Mouse (Mus musculus) midbrain, embryonic 13.5 days (tissue): ENCODE results near the gene Arf5. TPM values are rescaled to one million over a fixed set of nuclear protein-coding genes. Genes with fewer than 3 reads are reported as not detected.

Source experiments
- ATAC-seq: fragments of 200-750 bp; cut with Nextera tagmentation; 2 replicates; pipeline ENCODE4 v1.8.0; 2017; ENCODE audit warnings: mild to moderate bottlenecking, moderate TSS enrichment, moderate library complexity
- H3K27ac ChIP-seq: fragments of 300-500 bp; sonication (generic); 2 replicates; pipeline ENCODE4 v1.5.1; 2015; ENCODE audit warnings: inconsistent platforms, mild to moderate bottlenecking, moderate library complexity
- H3K27me3 ChIP-seq: fragments of 300-500 bp; sonication (generic); 2 replicates; pipeline ENCODE4 v1.6.1; 2015; ENCODE audit warnings: mild to moderate bottlenecking, inconsistent platforms
- H3K36me3 ChIP-seq: fragments of 300-500 bp; sonication (generic); 2 replicates; pipeline ENCODE4 v1.6.1; 2015; ENCODE audit warnings: mild to moderate bottlenecking, inconsistent platforms
- H3K4me1 ChIP-seq: fragments of 300-500 bp; sonication (generic); replicated peaks from 2 replicates; pipeline ENCODE4 v1.6.1; 2015; ENCODE audit warnings: inconsistent platforms
- H3K4me2 ChIP-seq: fragments of 300-500 bp; sonication (generic); replicated peaks from 2 replicates; pipeline ENCODE4 v1.6.1; 2015; ENCODE audit warnings: moderate library complexity, mild to moderate bottlenecking, inconsistent platforms
- H3K4me3 ChIP-seq: fragments of 300-500 bp; sonication (generic); replicated peaks from 2 replicates; pipeline ENCODE4 v1.5.1; 2015; ENCODE audit warnings: mild to moderate bottlenecking, inconsistent platforms
- H3K9ac ChIP-seq: fragments of 300-500 bp; sonication (generic); replicated peaks from 2 replicates; pipeline ENCODE4 v1.6.1; 2015; ENCODE audit warnings: mild to moderate bottlenecking, inconsistent platforms
- H3K9me3 ChIP-seq: fragments of 300-500 bp; sonication (generic); 2 replicates; pipeline ENCODE4 v1.6.1; 2016; ENCODE audit warnings: mild to moderate bottlenecking, inconsistent platforms
- WGBS: fragments of 180-500 bp; shearing (Covaris S2); methylation state at CpG from one replicate; pipeline ENCODE4 v1.1.7; 2015; 5-methylcytosine and 5-hydroxymethylcytosine counted together
- polyA plus RNA-seq: library from polyadenylated mRNA; unstranded; fragments of >200 nt; fragmentation: Nextera tagmentation; extraction: Ambion mirVana; gene quantifications from 2 replicates; pipeline ENCODE4 v1.2.1, GENCODE M21; 2015

Gene Arf5
- polyA plus RNA-seq = 357 and 363 TPM in 2 replicates

- H3K4me2 ChIP-seq = peak within 1 kb of the TSS; percentile 100
- peaks cover 33% of the 10 kb centered on the region for H3K36me3 ChIP-seq
- 2% methylated on average over 23 of the region's 42 CpGs for WGBS
- H3K27me3 ChIP-seq = no peaks in the 10 kb centered on the region
- no peaks in the 10 kb centered on the region for H3K9me3 ChIP-seq
- peak within 1 kb of the TSS; percentile 87 for H3K4me3 ChIP-seq
- H3K27ac ChIP-seq = peak within 1 kb of the TSS; percentile 86
- H3K4me1 ChIP-seq = peaks cover 46% of the 10 kb centered on the region
- peak; percentile 75 for ATAC-seq
- H3K9ac ChIP-seq = peak within 1 kb of the TSS; percentile 94
Observed at GRCm38 (mm10) chr6:28423313-28423712, at the start of gene Arf5. Gene Arf5, plus strand, starts transcription at chr6:28423560.

- no peak overlapping the region for H3K9ac ChIP-seq
- no peak for ATAC-seq
Observed at GRCm38 (mm10) chr6:28381983-28382382, 41.4 kb upstream of the Arf5 start.

DNA sequence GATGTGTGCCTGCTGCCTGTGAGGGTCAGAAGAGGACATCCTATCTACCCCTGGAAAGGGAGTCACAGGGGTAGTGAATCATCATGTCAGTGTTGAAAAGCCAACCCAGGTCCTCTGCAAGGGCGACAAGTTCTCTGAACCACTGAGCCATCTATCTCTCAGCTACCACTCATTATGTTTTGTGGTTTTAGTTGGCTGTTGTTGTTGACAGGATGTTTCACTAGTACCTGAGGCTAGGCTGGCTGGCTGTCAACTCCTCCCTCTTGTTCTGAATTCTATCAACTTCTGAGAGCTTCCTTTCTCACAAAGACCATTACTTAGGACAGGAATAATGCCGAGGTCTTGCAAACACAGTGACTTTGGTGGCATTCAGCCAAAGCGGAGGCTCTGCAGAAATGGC is 38.2 kb upstream of the Arf5 start:
- Histone ChIP-seq H3K4me2 (no peak overlapping the region), H3K4me1 (no peaks in the 10 kb centered on the region), H3K9me3 (no peaks in the 10 kb centered on the region), H3K9ac (no peak overlapping the region), H3K27ac (no peak overlapping the region), H3K4me3 (no peak overlapping the region), H3K27me3 (no peaks in the 10 kb centered on the region), H3K36me3 (no peaks in the 10 kb centered on the region)
- no peak for ATAC-seq
- WGBS = 94% methylated on average over 3 of the region's 3 CpGs

More at GRCm38 (mm10) chr6:28381983-28382382, 41.4 kb upstream of the Arf5 start:
- no peaks in the 10 kb centered on the region for H3K9me3 ChIP-seq
- H3K27me3 ChIP-seq = no peaks in the 10 kb centered on the region
- H3K27ac ChIP-seq = no peak overlapping the region
- no peaks in the 10 kb centered on the region for H3K4me1 ChIP-seq
- 67% methylated on average over 4 of the region's 4 CpGs for WGBS
- no peak overlapping the region for H3K4me3 ChIP-seq
- no peak overlapping the region for H3K4me2 ChIP-seq
- H3K36me3 ChIP-seq = no peaks in the 10 kb centered on the region

- Histone ChIP-seq H3K9ac (no peak overlapping the region), H3K27ac (no peak overlapping the region), H3K36me3 (no peaks in the 10 kb centered on the region), H3K9me3 (no peaks in the 10 kb centered on the region), H3K4me2 (no peak overlapping the region), H3K4me1 (no peaks in the 10 kb centered on the region), H3K4me3 (no peak overlapping the region), H3K27me3 (peaks cover 9% of the 10 kb centered on the region)
- no peak for ATAC-seq
- 92% methylated on average over 3 of the region's 3 CpGs for WGBS
Observed at GRCm38 (mm10) chr6:28389038-28389437, 34.3 kb upstream of the Arf5 start.

DNA sequence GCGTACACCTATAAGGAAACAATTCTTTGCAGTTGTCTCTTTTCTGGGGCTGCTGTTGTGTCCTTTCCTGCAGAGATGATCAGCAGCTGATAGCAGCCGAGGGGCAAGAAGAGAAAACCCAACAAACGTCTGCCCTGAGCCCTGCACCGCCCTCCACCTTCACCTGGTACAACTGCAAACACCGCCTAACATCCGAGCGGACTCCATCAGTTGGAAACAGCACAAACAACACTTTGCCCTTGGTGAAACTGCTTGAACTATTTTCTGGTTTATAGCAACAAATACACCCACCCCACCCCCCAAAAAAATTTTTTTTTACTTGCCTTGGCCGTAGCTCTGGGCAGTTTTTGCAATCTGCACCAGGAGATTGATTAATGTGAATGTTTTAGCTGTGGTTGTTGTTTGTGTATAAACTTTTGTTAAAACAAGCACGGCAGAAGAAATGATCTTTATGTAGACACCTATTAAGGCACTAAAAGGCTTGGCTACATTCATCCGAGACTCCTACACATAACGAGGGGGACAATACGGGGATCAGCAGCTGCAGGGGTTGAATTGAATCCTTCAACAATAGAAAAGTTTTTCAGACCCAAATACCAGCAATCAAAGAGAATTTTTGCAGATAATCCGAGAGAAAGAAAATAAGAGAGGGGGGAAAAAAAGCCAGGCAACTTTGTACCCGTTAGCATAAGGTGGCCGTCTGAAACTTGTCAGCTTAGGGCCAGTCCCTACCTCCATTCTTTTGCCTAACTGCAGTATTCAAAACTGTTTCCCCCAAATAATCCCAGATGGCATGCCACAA is 27.1 kb upstream of the Arf5 start:
- peak overlapping the region; percentile 40 for H3K4me3 ChIP-seq
- H3K36me3 ChIP-seq = no peaks in the 10 kb centered on the region
- 9% methylated on average over 15 of the region's 15 CpGs for WGBS
- H3K27ac ChIP-seq = peak overlapping the region; percentile 78; the same call in 1 of the 2 replicates
- peaks cover 39% of the 10 kb centered on the region for H3K27me3 ChIP-seq
- peak; percentile 51 for ATAC-seq
- H3K9ac ChIP-seq = peak overlapping the region; percentile 64
- H3K9me3 ChIP-seq = no peaks in the 10 kb centered on the region
- H3K4me2 ChIP-seq = peak overlapping the region; percentile 57
- peaks cover 22% of the 10 kb centered on the region for H3K4me1 ChIP-seq

- Histone ChIP-seq H3K27me3 (peaks cover 39% of the 10 kb centered on the region), H3K27ac (peak overlapping the region; percentile 78), H3K4me2 (peak overlapping the region; percentile 57), H3K4me3 (peak overlapping the region; percentile 40), H3K4me1 (peaks cover 22% of the 10 kb centered on the region), H3K9ac (peak overlapping the region; percentile 64), H3K9me3 (no peaks in the 10 kb centered on the region), H3K36me3 (no peaks in the 10 kb centered on the region)
- under 1% methylated on average over 19 of the region's 19 CpGs for WGBS
- ATAC-seq = peak; percentile 48
Observed at GRCm38 (mm10) chr6:28396853-28397457, 26.4 kb upstream of the Arf5 start.

DNA sequence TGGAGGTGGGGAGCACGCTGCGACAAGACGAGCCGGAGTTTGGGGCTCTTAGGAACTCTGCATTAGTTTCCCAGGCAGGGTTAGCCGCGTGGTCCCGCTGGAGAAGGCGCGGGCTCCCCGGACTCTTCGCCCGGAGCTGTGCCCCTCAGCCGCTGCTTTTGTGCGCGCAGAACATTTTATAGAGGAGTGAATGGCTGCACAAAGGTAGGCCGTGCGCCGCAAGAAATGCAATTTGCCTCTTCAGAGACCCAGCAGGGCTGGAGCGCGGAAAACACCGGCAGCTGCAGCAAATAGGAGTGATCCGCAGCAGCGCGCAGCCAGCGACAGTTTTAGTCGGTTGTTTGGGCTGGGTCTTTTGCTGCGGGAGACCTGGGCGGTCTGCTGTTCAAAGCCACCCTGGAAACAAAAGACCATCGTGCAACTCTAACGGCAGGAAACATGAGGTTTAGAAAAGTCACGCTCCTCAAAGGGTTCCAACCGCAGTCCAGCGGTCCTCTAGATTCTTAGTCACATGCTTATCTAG is 25.6 kb upstream of the Arf5 start, which contains the start of gene Zfp800:
Gene Zfp800, minus strand, starts transcription at position 325 of the 523 bp plus-strand sequence.
- ATAC-seq = peak; percentile 66
- peak within 1 kb of the TSS; percentile 57 for H3K4me2 ChIP-seq
- H3K4me3 ChIP-seq = peak within 1 kb of the TSS; percentile 40
- H3K9ac ChIP-seq = peak within 1 kb of the TSS; percentile 64
- peaks cover 22% of the 10 kb centered on the region for H3K4me1 ChIP-seq
- H3K27me3 ChIP-seq = peaks cover 35% of the 10 kb centered on the region
- H3K36me3 ChIP-seq = no peaks in the 10 kb centered on the region
- under 1% methylated on average over 33 of the region's 33 CpGs for WGBS
- no peaks in the 10 kb centered on the region for H3K9me3 ChIP-seq
- H3K27ac ChIP-seq = peak within 1 kb of the TSS; percentile 78

- 90% methylated on average over 3 of the region's 3 CpGs for WGBS
- 0 out of 2 replicates have a peak, but pooled peaks cover under 1% of the 10 kb centered on the region for H3K9me3 ChIP-seq
- H3K9ac ChIP-seq = no peak overlapping the region
Observed at GRCm38 (mm10) chr6:28398726-28399125, 24.6 kb upstream of the Arf5 start.

GRCm38 (mm10) chr6:28399791-28400190 is 23.6 kb upstream of the Arf5 start:
- H3K9me3 ChIP-seq = 0 out of 2 replicates have a peak, but pooled peaks cover 4% of the 10 kb centered on the region
- no peak overlapping the region for H3K27ac ChIP-seq
- WGBS = 95% methylated on average over 4 of the region's 4 CpGs
- peaks cover 22% of the 10 kb centered on the region for H3K4me1 ChIP-seq
- no peak for ATAC-seq
- no peak overlapping the region for H3K4me2 ChIP-seq
- peaks cover 26% of the 10 kb centered on the region for H3K27me3 ChIP-seq
- no peak overlapping the region for H3K9ac ChIP-seq
- no peaks in the 10 kb centered on the region for H3K36me3 ChIP-seq
- no peak overlapping the region for H3K4me3 ChIP-seq

More at GRCm38 (mm10) chr6:28398726-28399125, 24.6 kb upstream of the Arf5 start:
- ATAC-seq = no peak
- peaks cover 33% of the 10 kb centered on the region for H3K27me3 ChIP-seq
- no peak overlapping the region for H3K27ac ChIP-seq
- H3K36me3 ChIP-seq = no peaks in the 10 kb centered on the region
- no peak overlapping the region for H3K4me2 ChIP-seq
- H3K4me1 ChIP-seq = peaks cover 22% of the 10 kb centered on the region
- no peak overlapping the region for H3K4me3 ChIP-seq

GRCm38 (mm10) chr6:28410053-28410452 is 13.3 kb upstream of the Arf5 start:
- no peak for ATAC-seq
- H3K27ac ChIP-seq = no peak overlapping the region

DNA sequence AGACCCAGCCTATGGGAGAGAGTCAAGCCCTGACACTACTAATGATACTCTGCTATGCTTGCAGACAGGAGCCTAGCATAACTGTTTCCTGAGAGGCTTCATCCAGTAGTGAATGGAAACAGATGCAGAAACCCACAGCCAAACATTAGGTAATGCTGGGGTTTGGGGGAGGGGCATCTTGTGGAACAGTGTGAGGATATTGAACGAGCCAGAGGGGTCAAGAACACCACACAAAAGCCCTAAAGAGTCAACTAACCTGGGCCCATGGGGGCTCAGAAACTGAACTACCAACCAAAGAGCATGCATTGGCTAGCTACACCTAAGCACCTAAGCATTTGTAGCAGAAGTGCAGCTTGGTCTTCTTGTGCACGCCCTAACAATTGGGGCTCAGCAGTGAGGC is 12.1 kb upstream of the Arf5 start:
- H3K9me3 ChIP-seq = no peaks in the 10 kb centered on the region
- no peak for ATAC-seq
- no peak overlapping the region for H3K4me3 ChIP-seq
- no peaks in the 10 kb centered on the region for H3K4me1 ChIP-seq
- H3K36me3 ChIP-seq = peaks cover 24% of the 10 kb centered on the region
- H3K9ac ChIP-seq = no peak overlapping the region
- 71% methylated on average over 2 of the region's 2 CpGs for WGBS
- H3K27me3 ChIP-seq = no peaks in the 10 kb centered on the region
- H3K27ac ChIP-seq = no peak overlapping the region
- no peak overlapping the region for H3K4me2 ChIP-seq

More at GRCm38 (mm10) chr6:28410053-28410452, 13.3 kb upstream of the Arf5 start:
- 95% methylated on average over 9 of the region's 9 CpGs for WGBS
- Histone ChIP-seq H3K27me3 (no peaks in the 10 kb centered on the region), H3K36me3 (peaks cover 16% of the 10 kb centered on the region), H3K4me3 (no peak overlapping the region), H3K4me2 (no peak overlapping the region), H3K9me3 (no peaks in the 10 kb centered on the region), H3K4me1 (no peaks in the 10 kb centered on the region), H3K9ac (no peak overlapping the region)

GRCm38 (mm10) chr6:28416981-28417380 is 6.4 kb upstream of the Arf5 start:
- no peak overlapping the region for H3K27ac ChIP-seq

More at GRCm38 (mm10) chr6:28416981-28417380, 6.4 kb upstream of the Arf5 start:
- no peaks in the 10 kb centered on the region for H3K27me3 ChIP-seq
- no peak overlapping the region for H3K4me2 ChIP-seq
- H3K36me3 ChIP-seq = peaks cover 46% of the 10 kb centered on the region
- no peak overlapping the region for H3K4me3 ChIP-seq
- H3K9ac ChIP-seq = no peak overlapping the region
- ATAC-seq = no peak
- H3K4me1 ChIP-seq = peaks cover 26% of the 10 kb centered on the region
- H3K9me3 ChIP-seq = no peaks in the 10 kb centered on the region
- WGBS = 89% methylated on average over 4 of the region's 4 CpGs
